Mouse (Mus musculus): Measurements from ENCODE around the gene Eya3.

- TF ChIP-seq TAL1 (IDR thresholded peaks at IDR 0.05; ENCODE audit: low read length), result no peak
- TF ChIP-seq GATA1 (IDR thresholded peaks at IDR 0.05; ENCODE audit: low read length), result no peak
Measured at GRCm38 (mm10) chr4:132639191-132639713, 465 bp downstream of the Eya3 start.

Data from erythroblast, embryonic 14.5 days (primary cell).